Mouse (Mus musculus) hindbrain, embryonic 14.5 days (tissue): ENCODE measurements around the gene Rdh16f2. TPM values are rescaled to one million over a fixed set of nuclear protein-coding genes. Genes with fewer than 3 reads are reported as not detected.
"Not testable (repeated sequence)": the region's sequence is repeated elsewhere in the genome, so short reads cannot be mapped to it uniquely, and the experiment has no call there.

Experiments used
- ATAC-seq: fragments of 200-750 bp; cut with Nextera tagmentation; 2 replicates; pipeline ENCODE4 v1.8.0; 2017; ENCODE audit warnings: moderate number of reproducible peaks, mild to moderate bottlenecking, moderate TSS enrichment, moderate library complexity; ENCODE audit not compliant: low FRiP score
- DNase-seq: peaks from one replicate; pipeline ENCODE4 v3.0.0-alpha.2; 2015; ENCODE audit warnings: low spot score
- H3K27ac ChIP-seq: fragments of 300-500 bp; sonication (generic); 2 replicates; pipeline ENCODE4 v1.5.1; 2014; ENCODE audit warnings: mild to moderate bottlenecking, moderate library complexity
- H3K27me3 ChIP-seq: fragments of 300-500 bp; sonication (generic); 2 replicates; pipeline ENCODE4 v1.6.1; 2014; ENCODE audit warnings: mild to moderate bottlenecking, low read length, mixed read lengths; ENCODE audit not compliant: control insufficient read depth, insufficient read depth
- H3K36me3 ChIP-seq: fragments of 300-500 bp; sonication (generic); replicated peaks from 2 replicates; pipeline ENCODE4 v1.6.1; 2014; ENCODE audit not compliant: control insufficient read depth, insufficient read depth
- H3K4me1 ChIP-seq: fragments of 300-500 bp; sonication (generic); replicated peaks from 2 replicates; pipeline ENCODE4 v1.6.1; 2014; ENCODE audit warnings: antibody characterized with exemption, low read length, mixed read lengths; ENCODE audit not compliant: control insufficient read depth, insufficient read depth
- H3K4me2 ChIP-seq: fragments of 300-500 bp; sonication (generic); replicated peaks from 2 replicates; pipeline ENCODE4 v1.6.1; 2014; ENCODE audit warnings: mild to moderate bottlenecking, moderate library complexity
- H3K4me3 ChIP-seq: fragments of 300-500 bp; sonication (generic); replicated peaks from 2 replicates; pipeline ENCODE4 v1.5.1; 2014; ENCODE audit warnings: mild to moderate bottlenecking, low read length
- H3K9ac ChIP-seq: fragments of 300-500 bp; sonication (generic); 2 replicates; pipeline ENCODE4 v1.6.1; 2014
- H3K9me3 ChIP-seq: fragments of 300-500 bp; sonication (generic); 2 replicates; pipeline ENCODE4 v1.6.1; 2016; ENCODE audit warnings: low read length; ENCODE audit not compliant: control insufficient read depth
- WGBS: fragments of 180-500 bp; shearing (Covaris S2); extraction: QIAGEN DNeasy Blood & Tissue Kit; methylation state at CpG from one replicate; pipeline ENCODE4 v1.1.7; 2014; 5-methylcytosine and 5-hydroxymethylcytosine counted together
- polyA plus RNA-seq: library from polyadenylated mRNA; unstranded; fragments of >200 nt; fragmentation: Nextera tagmentation; extraction: Ambion mirVana; gene quantifications from 2 replicates; pipeline ENCODE4 v1.2.1, GENCODE M21; 2014

Gene Rdh16f2
- not detected in 2 replicates for polyA plus RNA-seq

DNA sequence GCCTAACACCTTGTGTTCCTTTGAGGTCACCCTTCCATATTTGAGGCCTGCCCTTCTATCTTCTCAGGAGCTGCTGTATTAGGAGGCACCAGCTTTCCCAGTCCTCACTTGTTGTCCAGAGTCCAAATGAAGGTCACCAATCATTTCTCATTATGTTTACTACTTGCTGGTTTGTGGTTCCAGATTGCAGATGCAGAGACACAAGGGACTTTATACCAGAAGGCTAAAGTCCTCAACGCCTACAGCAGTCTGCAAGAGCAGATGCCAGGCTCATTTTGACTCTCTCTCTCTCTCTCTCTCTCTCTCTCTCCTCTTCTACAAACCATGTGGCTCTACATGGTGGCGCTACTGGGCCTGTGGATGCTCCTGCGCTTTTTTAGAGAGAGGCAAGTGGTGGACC, at the start of gene Rdh16f2:
Rdh16f2 (plus strand) TSS at position 243 of the 400 bp plus-strand sequence.
- Histone ChIP-seq H3K9ac (no peak within 1 kb of the TSS), H3K4me3 (no peak within 1 kb of the TSS), H3K27ac (no peak within 1 kb of the TSS), H3K4me1 (no peaks in the 10 kb centered on the region), H3K36me3 (no peaks in the 10 kb centered on the region), H3K27me3 (no peaks in the 10 kb centered on the region), H3K4me2 (no peak within 1 kb of the TSS), H3K9me3 (peaks cover 3% of the 10 kb centered on the region; the same call in 1 of the 2 replicates)
- WGBS, result 91% methylated on average over 3 of the region's 3 CpGs
- DNase-seq, result no peak
- ATAC-seq, result no peak

DNA sequence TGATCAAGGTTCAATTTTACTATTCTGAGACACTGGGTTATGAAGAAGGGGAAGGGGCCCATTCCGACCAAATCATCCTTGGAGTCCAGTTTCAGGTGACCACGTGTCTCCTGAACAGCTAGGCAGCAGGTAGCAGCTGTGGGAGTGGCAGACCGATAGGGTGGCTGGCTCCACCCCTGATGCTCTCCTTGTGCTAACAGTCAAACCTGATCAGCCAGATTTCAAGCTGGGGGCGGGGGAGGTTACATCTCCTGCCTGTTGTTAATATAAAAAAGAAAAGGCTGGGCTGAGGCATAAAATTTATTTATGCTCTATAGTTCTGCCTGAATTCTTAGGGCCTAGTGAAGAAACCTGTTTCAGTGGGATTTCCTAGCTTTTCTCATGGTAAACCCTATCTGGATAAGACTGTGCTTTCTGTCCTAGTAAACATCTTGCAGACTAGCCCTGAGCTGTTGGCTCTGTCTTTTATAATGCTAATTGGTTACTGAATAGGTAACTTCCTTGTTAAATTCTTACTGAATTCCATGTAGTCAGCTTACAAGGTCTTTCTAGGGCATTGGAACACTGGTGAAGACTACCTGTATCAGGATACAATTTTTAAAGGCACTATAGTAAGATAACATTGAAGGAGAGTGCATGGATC, 48.9 kb upstream of the Rdh16f2 start:
- H3K4me1 ChIP-seq, H3K4me3 ChIP-seq, H3K36me3 ChIP-seq, H3K9me3 ChIP-seq, H3K9ac ChIP-seq, H3K4me2 ChIP-seq, ATAC-seq, H3K27ac ChIP-seq, DNase-seq, H3K27me3 ChIP-seq: not testable (repeated sequence)
- 84% methylated on average over 4 of the region's 4 CpGs for WGBS

DNA sequence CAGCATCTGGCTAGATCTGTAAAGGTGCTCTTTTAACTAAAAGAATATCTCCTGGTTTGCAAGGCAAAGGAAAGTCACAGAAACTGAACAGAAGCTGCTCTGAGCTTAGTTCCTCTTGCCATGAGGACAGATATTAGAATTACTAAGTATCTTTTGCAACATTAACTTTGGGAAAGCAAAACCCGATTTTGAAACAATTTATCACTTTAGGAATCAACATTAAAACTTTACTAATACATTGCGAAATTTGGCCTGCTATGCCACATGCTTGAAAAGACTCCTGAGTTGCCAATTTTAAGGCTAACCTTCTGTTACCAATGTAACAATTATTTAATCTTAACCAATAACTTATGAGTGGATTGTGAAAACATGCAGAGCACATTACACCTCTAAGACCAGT, 44.5 kb upstream of the Rdh16f2 start:
- not testable (repeated sequence) for H3K4me1 ChIP-seq, ATAC-seq, H3K4me2 ChIP-seq, H3K27ac ChIP-seq, H3K9me3 ChIP-seq, DNase-seq, H3K36me3 ChIP-seq, H3K27me3 ChIP-seq, H3K9ac ChIP-seq, H3K4me3 ChIP-seq
- 89% methylated on average over 2 of the region's 2 CpGs for WGBS

DNA sequence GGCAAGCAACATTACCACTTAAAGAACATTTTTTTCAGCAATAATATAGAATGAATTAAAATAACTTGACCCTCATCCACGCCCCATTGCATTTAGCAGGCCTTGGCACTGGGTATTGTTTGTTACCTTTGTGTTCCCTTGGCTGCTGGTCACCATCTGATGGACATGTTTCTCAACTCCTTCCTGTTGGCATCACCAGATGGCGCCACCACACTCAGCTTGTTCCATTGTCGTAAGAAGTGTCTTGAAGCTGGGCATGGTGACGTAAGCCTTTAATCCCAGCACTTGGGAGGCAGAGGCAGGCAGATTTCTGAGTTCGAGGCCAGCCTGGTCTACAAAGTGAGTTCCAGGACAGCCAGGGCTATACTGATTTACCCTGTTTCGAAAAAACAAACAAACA, 40.9 kb upstream of the Rdh16f2 start:
- Histone ChIP-seq H3K36me3 (no peaks in the 10 kb centered on the region), H3K27me3 (no peaks in the 10 kb centered on the region), H3K9ac (no peak overlapping the region), H3K27ac (no peak overlapping the region), H3K4me3 (no peak overlapping the region), H3K4me1 (no peaks in the 10 kb centered on the region), H3K9me3 (0 out of 2 replicates have a peak, but pooled peaks cover 4% of the 10 kb centered on the region), H3K4me2 (no peak overlapping the region)
- DNase-seq, result no peak
- ATAC-seq, result no peak
- 87% methylated on average over 6 of the region's 6 CpGs for WGBS

DNA sequence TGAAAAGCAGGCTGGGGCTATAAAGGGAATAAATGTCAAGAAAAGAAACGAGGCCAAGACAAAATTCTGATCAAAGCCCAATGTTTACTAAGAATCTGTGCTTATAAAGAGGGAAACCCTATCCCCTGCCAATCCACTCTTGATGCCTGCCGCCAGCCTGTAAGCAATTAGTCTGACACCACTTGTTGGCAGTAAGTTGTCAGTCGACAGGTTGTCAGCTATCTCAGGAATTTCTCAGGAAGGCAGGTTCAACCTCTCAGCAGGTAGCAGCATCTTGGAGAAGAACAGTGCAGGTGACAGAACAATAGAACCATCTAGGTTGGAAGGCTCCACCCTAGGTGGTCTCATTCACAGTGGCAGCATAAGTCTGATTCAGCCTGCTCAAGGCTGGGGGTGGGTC, 37.2 kb upstream of the Rdh16f2 start:
- no peak overlapping the region for H3K27ac ChIP-seq
- ATAC-seq (no peak), DNase-seq (no peak)
- WGBS, result 80% methylated on average over 3 of the region's 3 CpGs
- H3K9me3 ChIP-seq, result no peaks in the 10 kb centered on the region
- no peak overlapping the region for H3K9ac ChIP-seq
- no peaks in the 10 kb centered on the region for H3K4me1 ChIP-seq
- no peaks in the 10 kb centered on the region for H3K36me3 ChIP-seq
- no peak overlapping the region for H3K4me3 ChIP-seq
- H3K27me3 ChIP-seq, result no peaks in the 10 kb centered on the region
- no peak overlapping the region for H3K4me2 ChIP-seq

DNA sequence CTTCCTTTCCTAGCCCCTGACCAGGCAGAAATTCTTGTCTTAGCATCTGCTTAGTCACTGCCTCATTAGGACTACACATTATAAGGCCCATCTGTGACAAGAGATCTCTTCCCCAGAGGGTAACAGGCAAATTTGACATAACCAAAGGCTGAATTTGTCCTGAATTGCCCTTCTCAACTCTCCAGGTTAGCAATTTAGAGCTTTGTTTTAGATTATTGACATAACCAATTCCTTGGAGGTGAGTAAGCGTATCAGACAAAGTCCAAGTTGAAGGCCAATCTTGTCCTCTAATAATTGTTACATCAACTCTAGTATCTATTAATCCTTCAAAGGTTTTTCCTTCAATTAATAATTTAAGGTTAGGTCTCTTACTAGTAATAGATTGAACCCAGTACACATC, 32.1 kb upstream of the Rdh16f2 start:
- not testable (repeated sequence) for H3K9me3 ChIP-seq, H3K4me3 ChIP-seq, H3K27me3 ChIP-seq, DNase-seq, ATAC-seq, H3K36me3 ChIP-seq, H3K27ac ChIP-seq, H3K4me1 ChIP-seq, H3K9ac ChIP-seq, H3K4me2 ChIP-seq
- WGBS, result 94% methylated on average over 1 of the region's 1 CpGs

DNA sequence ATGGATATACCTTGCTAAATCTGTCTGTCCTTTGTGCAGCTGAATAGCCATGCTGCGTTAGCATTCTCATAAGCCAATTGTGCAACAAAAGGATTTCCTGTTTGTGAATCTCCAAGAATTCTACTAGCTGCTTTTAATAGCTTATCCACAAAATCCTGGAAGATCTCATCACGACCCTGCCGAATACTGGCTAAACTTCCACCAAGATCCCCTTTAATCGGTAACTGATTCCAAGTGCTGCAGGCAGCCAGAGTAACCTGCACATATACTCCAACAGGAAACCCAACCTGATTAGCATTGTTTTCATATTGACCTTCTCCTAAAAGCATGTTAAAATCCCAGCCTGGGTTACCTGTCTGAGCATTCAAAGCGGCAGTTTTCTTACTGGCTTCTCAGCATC, 31.0 kb upstream of the Rdh16f2 start:
- no peak for DNase-seq
- Histone ChIP-seq H3K27me3 (no peaks in the 10 kb centered on the region), H3K4me2 (no peak overlapping the region), H3K9ac (no peak overlapping the region), H3K4me3 (no peak overlapping the region), H3K27ac (no peak overlapping the region), H3K9me3 (no peaks in the 10 kb centered on the region), H3K4me1 (no peaks in the 10 kb centered on the region), H3K36me3 (no peaks in the 10 kb centered on the region)
- no peak for ATAC-seq
- 90% methylated on average over 5 of the region's 5 CpGs for WGBS

DNA sequence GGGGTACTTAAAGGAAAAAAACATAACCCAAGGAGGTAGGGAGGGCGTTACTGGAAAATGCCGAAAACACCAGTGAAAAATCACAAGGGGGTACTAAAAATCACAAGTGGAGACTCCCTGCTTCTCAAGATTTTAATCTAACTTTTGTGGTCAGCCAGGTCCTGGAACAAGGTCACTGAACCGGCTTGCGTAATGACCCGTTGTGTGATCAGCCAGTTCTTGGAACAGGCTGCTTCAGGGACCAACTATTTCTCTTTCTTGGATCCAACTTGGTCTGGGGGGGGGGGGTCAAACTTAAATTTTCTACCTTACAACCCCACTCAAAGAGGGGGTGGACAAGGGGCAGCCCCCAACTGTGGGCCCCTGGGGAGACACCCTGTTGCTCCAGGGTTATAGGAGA, 28.5 kb upstream of the Rdh16f2 start:
- DNase-seq, H3K4me1 ChIP-seq, H3K27me3 ChIP-seq, H3K36me3 ChIP-seq, H3K4me2 ChIP-seq, H3K9ac ChIP-seq, H3K4me3 ChIP-seq, H3K27ac ChIP-seq, ATAC-seq, H3K9me3 ChIP-seq: not testable (repeated sequence)
- 95% methylated on average over 5 of the region's 5 CpGs for WGBS

DNA sequence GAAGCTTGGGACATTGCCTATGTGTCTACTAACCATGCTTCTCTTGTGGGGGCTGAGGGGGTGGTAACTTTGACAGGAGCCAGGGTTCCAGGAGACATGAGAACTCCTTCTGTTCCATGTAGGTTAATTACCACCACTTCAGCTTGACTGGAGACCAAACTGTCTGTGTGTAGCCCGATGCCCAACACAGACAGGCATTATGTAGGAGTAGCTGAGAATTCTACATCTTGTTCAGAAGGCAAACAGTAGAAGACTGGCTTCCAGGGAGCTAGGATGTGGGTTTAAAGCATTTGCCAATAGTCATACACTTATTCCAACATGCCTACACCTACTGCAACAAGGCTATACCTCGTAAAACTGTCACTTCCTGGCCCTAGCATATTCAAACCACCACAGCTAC, 27.7 kb upstream of the Rdh16f2 start:
- DNase-seq (no peak), ATAC-seq (no peak)
- Histone ChIP-seq H3K36me3 (no peaks in the 10 kb centered on the region), H3K27me3 (no peaks in the 10 kb centered on the region), H3K27ac (no peak overlapping the region), H3K4me3 (no peak overlapping the region), H3K9me3 (no peaks in the 10 kb centered on the region), H3K4me1 (no peaks in the 10 kb centered on the region), H3K9ac (no peak overlapping the region), H3K4me2 (no peak overlapping the region)
- WGBS, result 90% methylated on average over 2 of the region's 2 CpGs

DNA sequence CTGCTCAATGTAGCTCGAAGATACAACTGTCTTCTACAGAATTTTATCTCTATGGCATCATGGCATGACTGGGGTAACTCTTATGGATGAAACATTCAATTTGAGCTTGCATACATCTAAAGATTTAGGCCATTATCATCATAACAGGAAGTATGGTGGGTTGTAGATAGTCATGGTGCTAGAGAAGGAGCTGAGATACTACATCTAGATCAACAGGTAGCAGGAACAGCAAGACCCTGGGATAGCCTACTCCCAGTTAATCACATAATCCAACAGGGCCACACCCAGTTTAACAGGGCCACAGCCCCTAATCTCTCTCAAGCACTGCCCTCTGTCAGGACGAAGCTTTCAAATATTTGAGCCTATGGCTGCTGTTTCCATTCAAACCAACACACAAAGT, 25.5 kb upstream of the Rdh16f2 start:
- Histone ChIP-seq H3K27me3 (no peaks in the 10 kb centered on the region), H3K4me3 (no peak overlapping the region), H3K9me3 (no peaks in the 10 kb centered on the region), H3K36me3 (no peaks in the 10 kb centered on the region), H3K4me2 (no peak overlapping the region), H3K27ac (no peak overlapping the region), H3K4me1 (no peaks in the 10 kb centered on the region), H3K9ac (no peak overlapping the region)
- WGBS, result 73% methylated on average over 2 of the region's 2 CpGs
- DNase-seq (no peak), ATAC-seq (no peak)
